Mouse (Mus musculus) MEL (cell line): Measurements from ENCODE around the gene Ntn1. TPM values are rescaled to one million over a fixed set of nuclear protein-coding genes. Genes with fewer than 3 reads are reported as not detected.

ENCODE experiments used
- DNase-seq: peaks from one replicate; pipeline ENCODE4 v3.0.0; 2011; ENCODE audit warnings: low read depth, low spot score
- H3K27ac ChIP-seq: 2 replicates; pipeline ENCODE4 v1.5.1; 2012; ENCODE audit warnings: low read depth, mild to moderate bottlenecking, control low read depth, low read length, moderate library complexity; ENCODE audit not compliant: control insufficient read depth
- H3K27me3 ChIP-seq, 2 experiments: fragments of 150-350 bp in 1 of 2; sonication (generic) in 1 of 2; 2 replicates each; pipeline ENCODE4 v1.6.1; 2012; ENCODE audit warnings: low read length in 2 of 2, mild to moderate bottlenecking in 2 of 2, improper control_type of control experiment in 1 of 2, moderate library complexity in 1 of 2; ENCODE audit not compliant: insufficient read depth in 2 of 2, control insufficient read depth in 1 of 2
- H3K36me3 ChIP-seq, 2 experiments: 2 replicates each; pipeline ENCODE4 v1.6.1; 2012 to 2014; ENCODE audit warnings: low read length in 2 of 2, improper control_type of control experiment in 1 of 2, inconsistent platforms in 1 of 2, mild to moderate bottlenecking in 1 of 2; ENCODE audit not compliant: insufficient read depth in 2 of 2, control insufficient read depth in 1 of 2
- H3K4me1 ChIP-seq, 2 experiments: fragments of 150-350 bp in 1 of 2; sonication (generic) in 1 of 2; 2 replicates each; pipeline ENCODE4 v1.6.1; 2012; ENCODE audit warnings: low read length in 2 of 2, improper control_type of control experiment in 1 of 2, mild to moderate bottlenecking in 1 of 2; ENCODE audit not compliant: insufficient read depth in 2 of 2, control insufficient read depth in 1 of 2
- H3K4me3 ChIP-seq, 2 experiments: fragments of 150-350 bp in 1 of 2; sonication (generic) in 1 of 2; 2 replicates each; pipeline ENCODE4 v1.5.1; 2012; ENCODE audit warnings: low read depth in 2 of 2, low read length in 2 of 2, mild to moderate bottlenecking in 2 of 2, moderate library complexity in 2 of 2, control low read depth in 1 of 2, improper control_type of control experiment in 1 of 2; ENCODE audit not compliant: control insufficient read depth in 1 of 2, insufficient read depth in 1 of 2
- H3K79me2 ChIP-seq: 2 replicates; pipeline ENCODE4 v1.6.1; 2012; ENCODE audit warnings: mild to moderate bottlenecking, low read length, moderate library complexity; ENCODE audit not compliant: control insufficient read depth, poor library complexity, insufficient read depth
- H3K9ac ChIP-seq: 2 replicates; pipeline ENCODE4 v1.6.1; 2012; ENCODE audit warnings: low read depth, mild to moderate bottlenecking, control low read depth, low read length, moderate library complexity; ENCODE audit not compliant: control insufficient read depth, poor library complexity, severe bottlenecking
- H3K9me3 ChIP-seq: fragments of 150-350 bp; sonication (generic); replicated peaks from 2 replicates; pipeline ENCODE4 v1.6.1; 2012; ENCODE audit warnings: mild to moderate bottlenecking, low read length, improper control_type of control experiment, moderate library complexity; ENCODE audit not compliant: insufficient read depth
- BHLHE40 ChIP-seq: IDR thresholded peaks from 2 replicates; pipeline ENCODE4 v1.6.1; 2012; ENCODE audit warnings: low read depth, mild to moderate bottlenecking, inconsistent platforms, low read length, improper control_type of control experiment, borderline replicate concordance
- CHD2 ChIP-seq: IDR thresholded peaks from 2 replicates; pipeline ENCODE4 v1.6.1; 2011; ENCODE audit warnings: low read length, improper control_type of control experiment
- CTCF ChIP-seq, 3 experiments: IDR thresholded peaks in 2 of 3; conservative IDR thresholded peaks in 1 of 3; 2 replicates each; pipeline ENCODE4 v1.5.1; 2011 to 2012; ENCODE audit warnings: low read length in 3 of 3, low read depth in 2 of 3, mild to moderate bottlenecking in 2 of 3, improper control_type of control experiment in 1 of 3, inconsistent platforms in 1 of 3, mixed read lengths in 1 of 3, moderate library complexity in 1 of 3; ENCODE audit not compliant: control insufficient read depth in 1 of 3, insufficient read depth in 1 of 3, poor library complexity in 1 of 3, severe bottlenecking in 1 of 3
- E2F4 ChIP-seq: IDR thresholded peaks from 2 replicates; pipeline ENCODE4 v1.6.1; 2011; ENCODE audit warnings: low read depth, low read length, improper control_type of control experiment, borderline replicate concordance
- EP300 ChIP-seq, 2 experiments: IDR thresholded peaks; 2 replicates each; pipeline ENCODE4 v1.6.1; 2011; ENCODE audit warnings: improper control_type of control experiment in 2 of 2, low read length in 2 of 2, low read depth in 1 of 2, mild to moderate bottlenecking in 1 of 2
- MAFK ChIP-seq: IDR thresholded peaks from 2 replicates; pipeline ENCODE4 v1.6.1; 2011; ENCODE audit warnings: low read depth, mild to moderate bottlenecking, low read length, improper control_type of control experiment, borderline replicate concordance
- MAX ChIP-seq: IDR thresholded peaks from 2 replicates; pipeline ENCODE4 v1.6.1; 2011; ENCODE audit warnings: low read length, improper control_type of control experiment
- MAZ ChIP-seq: IDR thresholded peaks from 2 replicates; pipeline ENCODE4 v1.6.1; 2012; ENCODE audit warnings: low read depth, mild to moderate bottlenecking, inconsistent platforms, low read length, improper control_type of control experiment
- MXI1 ChIP-seq: IDR thresholded peaks from 2 replicates; pipeline ENCODE4 v1.6.1; 2011; ENCODE audit warnings: mild to moderate bottlenecking, low read depth, low read length, improper control_type of control experiment
- MYC ChIP-seq: IDR thresholded peaks from 2 replicates; pipeline ENCODE4 v1.6.1; 2011; ENCODE audit warnings: low read depth, mild to moderate bottlenecking, low read length, improper control_type of control experiment, moderate library complexity
- POLR2A ChIP-seq, 2 experiments: IDR thresholded peaks; 2 replicates each; pipeline ENCODE4 v1.6.1; 2011 to 2012; ENCODE audit warnings: low read length in 2 of 2, mild to moderate bottlenecking in 2 of 2, control low read depth in 1 of 2, improper control_type of control experiment in 1 of 2, low read depth in 1 of 2, moderate library complexity in 1 of 2; ENCODE audit not compliant: control insufficient read depth in 1 of 2, insufficient read depth in 1 of 2, poor library complexity in 1 of 2
- RAD21 ChIP-seq: IDR thresholded peaks from 2 replicates; pipeline ENCODE4 v1.6.1; 2011; ENCODE audit warnings: mild to moderate bottlenecking, low read depth, low read length, improper control_type of control experiment
- RCOR1 ChIP-seq: IDR thresholded peaks from 2 replicates; pipeline ENCODE4 v1.6.1; 2012; ENCODE audit warnings: low read depth, mild to moderate bottlenecking, inconsistent platforms, low read length, improper control_type of control experiment
- SMC3 ChIP-seq: IDR thresholded peaks from 2 replicates; pipeline ENCODE4 v1.6.1; 2011; ENCODE audit warnings: low read depth, low read length, improper control_type of control experiment
- TAL1 ChIP-seq: IDR thresholded peaks from 2 replicates; pipeline ENCODE4 v1.6.1; 2012; ENCODE audit warnings: mild to moderate bottlenecking, inconsistent platforms, low read length, moderate library complexity, mixed read lengths
- TCF12 ChIP-seq: IDR thresholded peaks from 2 replicates; pipeline ENCODE4 v1.6.1; 2014; ENCODE audit warnings: low read depth, mild to moderate bottlenecking, inconsistent platforms, low read length, improper control_type of control experiment, moderate library complexity
- UBTF ChIP-seq: IDR thresholded peaks from 2 replicates; pipeline ENCODE4 v1.6.1; 2012; ENCODE audit warnings: low read depth, mild to moderate bottlenecking, inconsistent platforms, low read length, improper control_type of control experiment, moderate library complexity, borderline replicate concordance; ENCODE audit not compliant: insufficient read depth
- USF1 ChIP-seq: IDR thresholded peaks from 2 replicates; pipeline ENCODE4 v1.6.1; 2014; ENCODE audit warnings: low read depth, mild to moderate bottlenecking, inconsistent platforms, low read length, improper control_type of control experiment, moderate library complexity
- ZNF384 ChIP-seq: IDR thresholded peaks from 2 replicates; pipeline ENCODE4 v1.6.1; 2012; ENCODE audit warnings: low read depth, mild to moderate bottlenecking, inconsistent platforms, low read length, improper control_type of control experiment
- polyA plus RNA-seq, 2 experiments: library from polyadenylated mRNA; stranded (reverse) in 1 of 2; unstranded in 1 of 2; fragments of >175 nt in 1 of 2; fragments of >200 nt in 1 of 2; gene quantifications; 2 replicates each; pipeline versions ENCODE4 v1.2.1 to v1.2.4; 2012; ENCODE audit warnings: low replicate concordance in 2 of 2, low read depth in 1 of 2; ENCODE audit not compliant: insufficient read length in 2 of 2, insufficient read depth in 1 of 2, missing spikeins in 1 of 2
- total RNA-seq: library from RNA; depleted of rRNA; stranded (reverse); fragments of 300-350 nt; gene quantifications from 2 replicates; pipeline ENCODE4 v1.2.3, GENCODE M21; 2012

Ntn1 gene
- total and polyA plus RNA-seq, 3 experiments, result not detected

DNA sequence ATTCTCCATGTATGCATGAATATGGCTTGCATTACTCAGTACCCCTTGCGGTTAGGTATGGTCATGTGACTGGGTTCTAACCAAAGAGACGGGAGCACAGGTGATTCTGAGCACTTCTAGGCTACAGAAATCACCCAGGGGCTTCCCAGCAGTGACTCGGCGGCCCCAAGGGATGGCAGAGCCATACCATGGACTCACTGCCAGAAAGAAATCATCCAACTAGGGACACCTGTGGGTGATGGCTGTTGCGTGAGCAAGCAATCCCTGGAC is 155.7 kb downstream of the Ntn1 start:
- Histone ChIP-seq H3K79me2 (no peaks in the 10 kb centered on the region), H3K27ac (no peak overlapping the region), H3K4me3 (no peak overlapping the region), H3K9me3 (no peaks in the 10 kb centered on the region)
- TF ChIP-seq MAX (no peak), MAZ (no peak), MXI1 (no peak), BHLHE40 (no peak), TAL1 (no peak), POLR2A (IDR thresholded peaks at IDR 0.05; ENCODE audit: control insufficient read depth in 1 of 2, insufficient read depth in 1 of 2, low read depth in 1 of 2, low read length in 2 of 2, poor library complexity in 1 of 2) (no peak), CTCF (IDR thresholded peaks at IDR 0.05 in 2 of 3, conservative IDR thresholded peaks at IDR 0.05 in 1 of 3; ENCODE audit: control insufficient read depth in 1 of 3, insufficient read depth in 1 of 3, low read depth in 2 of 3, low read length in 3 of 3, poor library complexity in 1 of 3, severe bottlenecking in 1 of 3) (no peak), UBTF (no peak), TCF12 (no peak), MAFK (no peak), ZNF384 (no peak), SMC3 (no peak), EP300 (IDR thresholded peaks at IDR 0.05; ENCODE audit: low read depth in 1 of 2, low read length in 2 of 2) (no peak)
- TF ChIP-seq, all 39 proteins: peak for 0
- Histone ChIP-seq H3K27me3 (no peaks in the 10 kb centered on the region), H3K4me1 (no peaks in the 10 kb centered on the region), H3K9ac (no peak overlapping the region), H3K36me3 (no peaks in the 10 kb centered on the region)
- DNase-seq, result no peak

DNA sequence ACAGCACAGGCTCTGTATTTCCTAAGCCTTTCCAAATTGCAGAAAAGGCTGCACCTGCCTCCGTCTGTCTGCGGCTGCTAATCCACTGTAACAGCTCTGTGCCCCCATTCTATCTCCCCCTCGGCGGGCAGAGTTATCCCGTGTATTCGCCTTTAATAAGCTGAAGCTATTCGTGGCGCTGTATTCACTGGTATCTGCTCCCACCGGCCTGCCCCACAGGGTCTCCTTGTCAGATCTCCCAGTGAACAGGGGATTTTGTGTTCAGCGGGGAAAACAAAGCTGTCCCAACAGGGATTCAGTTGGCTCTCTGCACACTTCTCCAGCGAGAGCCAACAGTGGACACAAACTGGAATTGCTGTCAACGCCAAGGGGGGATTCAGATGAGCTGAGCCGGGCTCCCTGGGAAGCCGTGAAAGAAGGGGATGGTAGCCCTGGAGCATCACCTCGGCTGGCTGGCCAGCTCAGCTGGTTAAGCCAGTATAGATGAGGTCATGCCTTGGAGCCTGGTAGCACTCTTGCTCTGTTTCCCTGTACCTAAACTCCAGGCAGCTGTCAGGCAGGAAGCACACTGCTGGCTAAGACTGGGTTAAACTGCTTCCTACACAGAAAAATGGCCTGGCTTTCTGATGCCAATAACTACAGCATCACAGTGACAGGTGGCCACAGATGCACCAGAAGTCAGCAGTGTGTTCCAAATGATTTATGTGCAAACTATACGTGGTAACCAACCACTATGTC is 156.2 kb downstream of the Ntn1 start:
- H3K27me3 ChIP-seq, result no peaks in the 10 kb centered on the region
- no peaks in the 10 kb centered on the region for H3K9me3 ChIP-seq
- DNase-seq, result no peak
- no peaks in the 10 kb centered on the region for H3K79me2 ChIP-seq
- no peaks in the 10 kb centered on the region for H3K4me1 ChIP-seq
- TF ChIP-seq UBTF, result no peak
- TF ChIP-seq CHD2, result no peak
- H3K27ac ChIP-seq, result no peak overlapping the region
- H3K9ac ChIP-seq, result no peak overlapping the region
- H3K36me3 ChIP-seq, result no peaks in the 10 kb centered on the region
- no peak overlapping the region for H3K4me3 ChIP-seq

DNA sequence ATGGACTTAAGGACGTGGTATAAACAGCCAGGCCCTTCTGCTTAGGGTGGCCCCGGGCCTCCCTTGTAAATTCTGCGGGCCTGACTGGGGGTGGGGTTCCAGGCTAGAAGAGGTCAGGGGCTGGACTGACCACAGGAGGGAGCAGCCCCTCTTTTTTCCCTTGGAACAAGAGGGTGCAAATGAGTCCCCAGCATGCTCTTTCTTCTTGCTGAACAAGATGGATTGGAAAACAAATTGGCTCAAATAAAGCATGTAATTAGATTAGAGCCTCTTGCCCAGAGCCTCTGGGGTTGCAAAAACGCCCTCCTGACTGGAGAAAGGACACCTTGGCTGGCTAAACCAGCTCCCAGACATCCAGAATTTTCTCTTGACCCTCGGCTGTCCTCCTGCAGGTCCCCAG is 160.9 kb downstream of the Ntn1 start:
- H3K9me3 ChIP-seq, result no peaks in the 10 kb centered on the region
- H3K36me3 ChIP-seq, result no peaks in the 10 kb centered on the region
- no peaks in the 10 kb centered on the region for H3K79me2 ChIP-seq
- no peaks in the 10 kb centered on the region for H3K27me3 ChIP-seq
- DNase-seq, result no peak
- H3K4me1 ChIP-seq, result no peaks in the 10 kb centered on the region
- no peak overlapping the region for H3K27ac ChIP-seq
- no peak overlapping the region for H3K9ac ChIP-seq
- TF ChIP-seq RAD21 (no peak), USF1 (no peak), E2F4 (no peak), RCOR1 (no peak), MYC (no peak), ZNF384 (no peak), MAZ (no peak)
- no peak overlapping the region for H3K4me3 ChIP-seq
